Mouse (Mus musculus) CD8-positive naive resting alpha-beta T cell, adult 57 days (primary cell): ENCODE measurements around the gene Gm8439. TPM values are rescaled to one million over a fixed set of nuclear protein-coding genes. Genes with fewer than 3 reads are reported as not detected.

ENCODE experiments used
- total RNA-seq: library from RNA; stranded (reverse); gene quantifications from one replicate; pipeline ENCODE4 v1.2.4, GENCODE M21; 2023

Gene Gm8439
- not detected for total RNA-seq

GRCm38 (mm10) chr4:120588445-120588844 is at the start of gene Gm8439:
Gene Gm8439 (plus strand): TSS chr4:120588745.

GRCm38 (mm10) chr4:120569486-120570437 is 18.8 kb upstream of the Gm8439 start, which contains the start of gene Ctps:
Gene Ctps (minus strand): TSS chr4:120570276.

Other genes with a start within 250 kb of the Gm8439 start
- gene Scmh1, start 183.5 kb upstream of the Gm8439 start, total RNA-seq, result 35.0 TPM
- gene Slfnl1, start 56.5 kb upstream of the Gm8439 start, total RNA-seq, result 1.6 TPM
- gene Ctps, start 18.5 kb upstream of the Gm8439 start, total RNA-seq, result 30.0 TPM
- 0.70 TPM for gene Cited4, start 77.8 kb downstream of the Gm8439 start, total RNA-seq
- gene Kcnq4, start 159.9 kb downstream of the Gm8439 start, total RNA-seq, result not detected
- 74.8 TPM for gene Nfyc, start 242.8 kb downstream of the Gm8439 start, total RNA-seq